Mouse (Mus musculus): ENCODE results near the gene Filip1l.

Filip1l gene

DNA sequence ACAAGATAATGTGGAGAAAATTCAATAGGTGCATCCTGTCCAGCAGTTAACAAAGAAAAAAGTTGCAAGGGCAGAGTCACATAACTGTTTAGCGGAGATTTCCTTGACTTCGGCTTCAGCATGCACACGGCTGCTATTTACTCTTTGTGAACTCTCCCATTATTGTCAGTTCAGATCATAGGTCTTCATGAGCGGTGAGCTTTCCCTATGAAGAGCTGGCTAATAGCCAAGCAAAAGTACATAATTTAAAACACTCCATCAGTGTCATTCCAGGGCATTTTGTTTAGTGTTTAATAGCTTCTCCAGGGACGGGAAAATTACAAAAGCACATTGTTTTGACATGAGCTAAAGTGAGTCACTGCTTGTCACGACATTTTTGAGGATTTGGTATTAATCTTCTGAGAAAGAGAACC, 179.2 kb downstream of the Filip1l start:
- no peak for DNase-seq (ENCODE audit: low spot score)

GRCm38 (mm10) chr16:57534365-57534764, 181.5 kb downstream of the Filip1l start:
- no peak for DNase-seq (ENCODE audit: low spot score)

GRCm38 (mm10) chr16:57534811-57535210, 181.9 kb downstream of the Filip1l start:
- DNase-seq (ENCODE audit: low spot score): no peak

- DNase-seq (ENCODE audit: low spot score): no peak
Measured at GRCm38 (mm10) chr16:57536511-57536910, 183.6 kb downstream of the Filip1l start.

GRCm38 (mm10) chr16:57543243-57543642, 190.3 kb downstream of the Filip1l start:
- no peak for DNase-seq (ENCODE audit: low spot score)

DNA sequence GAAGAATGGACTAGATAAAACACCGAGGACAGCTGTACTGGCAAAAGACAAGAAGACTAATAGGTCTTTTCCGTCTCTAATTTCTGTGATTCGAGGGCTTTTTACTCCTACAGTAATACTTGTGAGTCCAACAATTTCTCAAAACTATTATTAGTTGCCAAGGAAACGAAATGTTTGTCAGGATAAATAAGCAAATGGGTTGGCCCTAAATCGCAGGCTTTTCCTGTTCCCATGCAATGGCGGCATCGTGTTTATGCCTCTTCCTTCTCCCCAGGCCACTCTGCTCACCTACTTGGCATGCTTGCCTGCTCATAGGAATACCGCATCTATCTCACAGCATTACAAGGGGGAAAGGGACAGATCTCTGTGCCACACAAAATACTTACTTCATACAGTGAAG, 191.5 kb downstream of the Filip1l start:
- no peak for DNase-seq (ENCODE audit: low spot score)

DNA sequence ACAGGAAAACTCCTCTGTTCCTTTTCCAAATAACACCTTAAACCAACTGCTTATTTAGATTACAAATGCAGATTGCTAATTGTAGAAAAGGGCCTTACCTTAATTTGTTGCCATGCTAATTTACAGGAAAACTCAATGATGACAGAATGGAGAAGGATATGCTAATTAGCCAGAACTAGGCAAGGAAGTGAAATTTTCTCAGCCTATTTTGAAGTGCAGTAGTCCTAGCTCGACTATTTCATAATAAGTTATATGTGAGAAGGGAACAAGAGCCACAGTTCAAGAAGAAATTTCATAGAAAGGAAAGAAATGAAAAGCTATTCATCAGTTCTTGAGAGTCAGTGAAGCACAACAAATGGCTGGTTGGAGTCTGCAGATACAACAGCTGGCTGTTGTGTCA, 193.5 kb downstream of the Filip1l start:
- DNase-seq (ENCODE audit: low spot score): no peak

DNA sequence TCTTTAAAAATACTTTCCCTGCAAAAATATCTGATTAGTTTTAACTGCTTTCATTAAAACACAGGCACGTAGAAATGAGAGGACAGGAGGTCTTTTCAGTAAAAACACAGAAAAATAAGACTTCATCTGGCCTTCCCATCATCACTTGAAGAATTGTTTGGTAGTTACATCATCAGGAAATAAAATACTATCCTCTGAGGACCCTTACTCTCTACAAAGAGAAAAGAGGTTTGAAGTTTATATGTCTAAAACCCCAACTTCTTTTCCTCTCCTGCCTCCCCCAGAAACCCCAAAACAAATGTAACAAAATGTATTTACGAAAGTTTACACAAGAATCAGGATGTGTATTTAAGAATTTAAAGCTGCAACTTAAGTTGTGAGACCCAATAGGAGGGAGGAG, 195.7 kb downstream of the Filip1l start:
- DNase-seq (ENCODE audit: low spot score): no peak

DNA sequence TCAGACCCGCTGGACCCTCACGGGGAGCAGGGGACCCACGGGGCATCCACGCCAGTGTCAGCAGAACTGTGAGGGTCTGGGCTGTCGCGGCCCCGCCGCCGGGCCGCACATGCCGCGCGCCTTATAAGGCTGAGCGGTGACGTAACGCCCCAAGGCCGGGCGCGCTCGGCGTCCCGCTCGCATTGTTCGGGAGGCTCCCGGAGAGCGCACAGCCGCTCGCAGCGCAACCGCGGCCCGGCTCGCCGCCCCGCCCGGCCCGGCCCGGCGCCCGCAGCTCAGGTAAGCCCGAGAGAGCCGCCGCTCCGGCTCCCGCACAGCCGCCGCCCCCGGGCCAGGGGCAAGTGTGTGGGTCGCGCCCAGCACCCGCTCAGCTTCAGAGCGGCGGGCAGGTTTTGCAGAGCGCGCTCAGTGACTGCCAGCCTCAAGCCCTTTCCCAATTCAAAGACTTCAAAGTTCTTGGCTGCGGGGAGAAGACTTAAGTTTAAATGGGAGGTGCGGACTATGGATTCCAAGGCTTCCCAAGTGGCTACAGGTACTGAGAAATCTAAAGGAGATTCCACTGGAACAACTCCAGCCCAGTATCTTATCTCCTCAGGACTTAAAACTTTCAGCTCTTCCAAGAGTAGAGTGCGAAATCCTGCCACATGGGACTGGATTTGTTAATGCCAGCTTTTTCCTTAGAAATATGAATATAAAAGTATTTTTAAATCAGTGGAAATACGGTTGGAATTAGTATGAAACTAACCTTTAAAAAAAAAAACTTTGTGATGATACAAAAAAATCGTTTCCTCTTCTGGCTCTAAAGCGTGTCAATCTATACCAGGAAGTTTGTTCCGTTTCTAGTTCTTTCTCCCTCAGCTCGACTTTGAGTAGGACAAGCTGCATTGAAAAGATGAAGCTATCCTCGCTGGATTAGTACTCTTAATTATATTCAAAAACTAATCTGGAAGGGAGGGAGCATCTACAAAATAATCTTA, 196.5 kb downstream of the Filip1l start:
- DNase-seq (ENCODE audit: low spot score): no peak

GRCm38 (mm10) chr16:57550088-57550487, 197.2 kb downstream of the Filip1l start:
- no peak for DNase-seq (ENCODE audit: low spot score)

- DNase-seq (ENCODE audit: low spot score): no peak
Measured at GRCm38 (mm10) chr16:57550817-57551216, 197.9 kb downstream of the Filip1l start.

- no peak for DNase-seq (ENCODE audit: low spot score)
Measured at GRCm38 (mm10) chr16:57551617-57552016, 198.7 kb downstream of the Filip1l start.

GRCm38 (mm10) chr16:57552709-57553108, 199.8 kb downstream of the Filip1l start:
- no peak for DNase-seq (ENCODE audit: low spot score)

DNA sequence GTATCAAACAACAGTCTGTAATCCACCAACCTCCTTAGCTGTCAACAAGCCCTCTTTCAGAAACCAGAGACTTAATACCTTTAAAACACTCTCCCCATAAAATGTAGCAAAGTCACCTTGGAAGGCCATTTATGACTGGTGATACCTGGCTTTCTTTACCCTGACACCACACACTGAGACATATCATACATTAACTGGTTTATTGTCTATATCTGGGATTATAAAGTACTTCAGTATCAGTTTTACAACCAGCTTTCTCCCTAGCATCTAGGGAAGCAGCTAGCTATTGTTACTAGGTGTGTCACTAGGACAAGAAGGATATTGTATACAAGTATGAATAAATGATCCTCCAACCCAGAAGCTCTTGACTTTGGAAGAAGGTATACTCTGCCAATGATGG, 200.3 kb downstream of the Filip1l start:
- no peak for DNase-seq (ENCODE audit: low spot score)

DNA sequence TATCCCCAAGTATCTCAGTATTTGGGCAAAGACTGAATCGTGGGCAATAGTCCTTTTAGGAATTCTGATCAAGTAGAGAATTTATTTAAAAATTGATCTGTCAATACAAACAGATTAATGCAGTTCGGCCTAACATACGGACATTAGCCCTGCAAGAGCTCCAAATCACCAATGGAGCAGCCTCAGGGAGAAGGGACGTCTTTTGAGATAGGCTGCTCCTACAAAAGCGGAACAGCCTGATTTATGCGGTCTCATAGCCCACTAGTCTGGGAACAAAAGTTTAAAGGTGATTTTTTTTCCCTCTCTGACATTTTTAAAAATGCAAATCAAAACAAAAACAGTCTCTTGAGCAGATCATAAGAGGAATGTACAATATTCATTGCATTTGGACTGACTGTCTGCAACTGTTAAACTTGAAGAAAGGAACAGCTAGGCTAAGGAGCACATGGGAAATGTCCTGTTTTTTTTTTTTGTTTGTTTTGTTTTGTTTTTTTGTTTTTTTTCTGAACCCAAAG, 202.1 kb downstream of the Filip1l start:
- DNase-seq (ENCODE audit: low spot score): no peak

DNA sequence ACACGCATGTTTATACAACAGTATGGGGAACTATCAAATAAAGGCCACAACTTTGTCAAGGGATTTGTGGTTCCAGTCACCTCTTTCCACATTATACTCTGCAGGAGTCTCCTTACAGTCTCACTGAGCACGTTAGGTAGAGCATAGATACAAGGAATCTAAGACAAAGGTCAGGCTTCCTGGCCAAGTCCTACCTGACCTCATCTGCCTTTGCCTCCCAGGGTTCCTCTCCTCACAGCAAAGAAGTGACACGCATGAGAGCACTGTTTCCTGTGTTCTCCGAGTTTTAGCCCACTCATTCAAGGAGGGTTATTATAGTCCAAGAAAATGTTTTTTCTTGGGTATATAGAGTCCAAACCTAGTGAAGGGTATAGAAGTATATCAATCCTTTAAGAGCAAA, 202.8 kb downstream of the Filip1l start:
- no peak for DNase-seq (ENCODE audit: low spot score)

DNA sequence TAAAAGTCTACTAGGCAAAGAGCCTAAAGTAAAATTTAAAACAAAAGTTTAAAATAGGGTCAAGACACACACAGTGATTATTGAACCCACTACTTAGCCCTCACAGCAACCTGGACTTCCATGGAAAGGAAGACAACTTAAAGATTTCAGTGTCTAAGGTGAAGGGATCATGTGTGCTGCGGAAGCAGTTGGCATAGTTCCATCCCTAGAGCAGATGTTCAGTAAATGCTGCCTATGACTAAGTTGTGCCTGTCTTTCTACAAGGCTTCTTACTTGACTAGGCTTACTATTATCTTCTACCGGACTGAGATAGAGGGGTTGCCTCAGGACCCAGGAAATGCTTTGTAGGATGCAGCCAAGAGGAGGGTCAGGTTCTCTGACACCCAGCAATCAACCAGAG, 203.4 kb downstream of the Filip1l start:
- no peak for DNase-seq (ENCODE audit: low spot score)

DNA sequence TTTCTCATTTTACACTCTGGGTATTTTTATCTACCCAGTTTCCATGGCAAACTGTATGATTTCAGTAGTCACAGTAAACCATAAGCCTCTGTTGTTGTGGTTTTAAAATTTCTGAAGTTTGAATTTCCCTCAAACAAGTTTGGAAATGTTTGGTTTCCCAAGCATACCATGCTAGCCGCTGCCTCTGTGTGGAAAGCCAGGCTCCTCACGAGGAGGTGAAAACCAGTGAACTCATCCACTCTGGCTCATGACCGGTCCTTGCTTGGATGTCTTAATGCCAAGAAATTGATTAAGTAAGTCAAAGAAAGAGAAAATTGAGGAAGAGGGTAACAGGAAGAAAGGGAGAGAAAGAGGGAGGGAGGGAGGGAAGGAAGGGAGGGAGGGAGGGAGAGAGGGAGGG, 205.4 kb downstream of the Filip1l start:
- no peak for DNase-seq (ENCODE audit: low spot score)

DNA sequence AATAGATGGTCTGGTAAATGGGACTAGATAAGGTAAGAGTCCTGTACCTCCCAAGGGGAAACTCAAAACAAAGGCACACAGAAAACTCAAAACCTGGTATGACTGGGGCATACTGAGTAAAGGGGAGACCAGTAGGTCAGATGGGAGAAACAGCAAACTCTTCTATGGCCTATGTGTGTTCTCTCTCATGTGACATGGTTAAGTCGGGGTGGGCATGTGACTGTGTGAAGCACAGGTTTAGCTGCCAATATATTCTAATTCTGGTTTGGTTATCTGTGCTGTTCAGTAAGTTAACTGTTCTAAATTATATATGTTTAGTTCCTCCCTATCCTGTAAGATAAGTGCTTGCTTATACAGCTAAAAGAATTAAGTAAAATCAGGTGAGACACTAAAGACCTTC, 207.3 kb downstream of the Filip1l start:
- DNase-seq (ENCODE audit: low spot score): no peak

DNA sequence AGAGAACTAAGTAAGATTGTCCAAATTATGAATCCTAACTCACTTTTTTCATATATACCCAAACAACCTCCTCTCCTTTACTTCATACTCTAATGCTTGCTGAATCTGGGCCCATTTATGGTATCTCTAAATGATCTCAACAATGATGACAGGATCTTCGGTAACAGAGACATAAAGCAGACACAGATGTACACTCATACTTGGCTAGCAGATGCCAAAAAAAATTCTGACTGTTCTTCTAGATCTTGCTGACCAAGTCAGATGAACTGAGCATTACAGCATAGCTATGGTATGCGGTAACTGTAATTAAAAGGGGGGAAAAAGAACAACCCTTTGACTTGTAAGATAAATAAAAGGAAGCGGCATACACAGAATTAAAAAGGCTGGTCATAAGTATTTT, 210.6 kb downstream of the Filip1l start:
- no peak for DNase-seq (ENCODE audit: low spot score)

DNA sequence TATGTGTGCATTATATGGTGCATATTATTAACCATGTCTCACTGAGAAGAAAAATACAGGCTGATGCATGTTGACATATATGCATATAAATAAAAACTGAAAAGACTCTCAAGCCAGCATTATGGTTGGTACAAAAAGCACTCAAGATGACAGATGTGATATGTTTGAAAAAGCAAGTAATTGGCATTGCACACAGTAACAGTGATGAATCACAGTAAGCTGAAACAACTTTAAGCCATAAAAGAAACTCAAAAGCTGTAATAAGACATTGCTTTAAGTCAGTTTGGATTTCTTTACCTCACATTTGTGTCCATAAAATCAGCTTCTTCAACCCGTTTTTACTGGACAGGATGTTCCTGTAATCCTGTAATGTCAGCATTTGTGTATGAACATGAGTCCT, 211.9 kb downstream of the Filip1l start:
- no peak for DNase-seq (ENCODE audit: low spot score)

DNA sequence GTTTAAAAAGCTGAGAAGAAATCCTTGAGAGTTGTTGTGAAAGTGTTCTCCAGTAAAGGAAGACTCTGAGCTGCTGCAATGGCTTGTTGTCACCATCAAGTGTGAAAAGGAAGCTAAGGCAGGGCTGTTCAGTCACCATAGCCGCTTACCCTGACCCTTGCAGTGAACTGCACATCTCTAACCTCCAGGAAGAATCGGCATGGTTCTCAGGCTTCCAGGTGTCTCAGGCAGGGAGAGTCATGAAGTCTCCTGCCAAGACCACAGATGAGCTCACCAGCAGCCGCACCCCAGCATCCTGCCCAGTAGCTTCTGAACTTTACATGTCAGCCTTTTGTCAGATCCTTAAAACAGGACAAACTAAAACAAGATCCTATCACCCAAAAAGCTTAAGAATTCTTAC, 213.3 kb downstream of the Filip1l start:
- no peak for DNase-seq (ENCODE audit: low spot score)

DNA sequence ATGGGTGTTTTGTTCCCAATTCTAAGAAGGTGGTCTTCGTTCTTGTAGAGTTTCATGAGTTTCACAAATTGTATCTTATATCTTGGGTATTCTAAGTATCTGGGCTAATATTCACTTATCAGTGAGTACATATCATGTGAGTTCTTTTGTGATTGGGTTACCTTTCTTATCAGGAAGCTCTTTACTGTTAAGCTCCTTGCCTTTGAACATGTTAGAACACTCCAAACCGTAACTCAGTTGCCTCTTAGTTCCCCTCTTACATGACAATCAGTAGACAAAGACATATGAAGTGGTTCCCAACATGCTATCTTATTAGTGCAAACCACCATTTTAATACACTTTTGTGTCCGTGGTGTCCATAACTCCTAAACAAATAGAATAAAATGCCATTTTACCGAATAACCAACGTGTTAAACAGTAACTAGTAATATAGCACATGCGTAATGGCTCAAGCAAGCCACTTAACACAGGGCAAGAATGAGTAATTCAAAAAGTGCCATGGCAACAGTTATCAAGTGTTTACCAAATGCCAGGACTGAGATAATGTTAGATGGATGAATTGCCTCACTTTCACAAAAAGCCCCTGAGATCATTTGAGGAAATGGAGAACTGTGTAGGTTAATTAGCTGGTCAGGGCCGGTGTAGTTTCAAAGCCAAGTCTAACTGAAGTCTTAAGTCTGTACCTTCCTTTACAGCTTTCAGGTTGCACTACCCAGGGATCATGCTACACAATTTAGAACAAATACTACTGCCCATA, 215.9 kb downstream of the Filip1l start:
- DNase-seq (ENCODE audit: low spot score): no peak

All from layer of hippocampus, adult 9-10 months (tissue).